23 mouse cellular contexts compared by ENCODE assay signal in the genomic region with DNA sequence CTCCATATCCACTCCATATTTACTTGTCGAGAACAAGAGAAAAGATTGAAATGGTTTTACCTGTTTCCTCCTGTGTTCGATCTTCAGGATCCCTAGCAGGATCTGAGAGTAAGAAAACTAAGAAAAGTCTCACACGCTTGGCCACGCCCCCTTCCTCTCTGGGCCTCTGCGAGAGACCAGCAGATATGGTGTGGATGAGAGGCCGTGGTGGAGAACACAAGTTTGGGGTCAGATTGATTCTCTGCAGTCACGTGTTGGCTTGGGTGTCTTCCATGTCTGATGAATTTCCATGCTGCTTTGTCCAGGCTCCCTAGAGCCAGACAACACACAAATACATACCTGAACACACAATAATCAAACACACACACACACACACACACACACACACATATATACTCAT. TPM values are rescaled to one million over a fixed set of nuclear protein-coding genes. Genes with fewer than 3 reads are reported as not detected.
DNase-seq lines count a peak whose midpoint lies in the region; ATAC-seq and TF ChIP-seq lines count a peak whose summit lies in the region.
"Had no signal": no experiment of that assay in that cellular context is flagged by ENCODE, and none has a peak within 500 bp of the region (broad histone marks: within the 10 kb centered on the region; RNA-seq: fewer than 3 reads in every experiment).

Cd22 (minus strand) TSS at position 167 of the 400 bp plus-strand sequence.

- H3K4me1 ChIP-seq in liver, postnatal 0 days (ENCODE audit: insufficient read depth): no peaks in the 10 kb centered on the region
- no peaks in the 10 kb centered on the region for H3K4me1 ChIP-seq in liver, embryonic 11.5 days (replicated peaks; ENCODE audit: control insufficient read depth, insufficient read depth, low read length)
- no peaks in the 10 kb centered on the region for H3K4me1 ChIP-seq in neural tube, embryonic 15.5 days
- no peaks in the 10 kb centered on the region for H3K4me1 ChIP-seq in midbrain, embryonic 11.5 days (ENCODE audit: control insufficient read depth, insufficient read depth, low read length)
- H3K4me1 ChIP-seq: forebrain, embryonic 10.5 days; hindbrain, embryonic 12.5 days; limb, embryonic 13.5 days; liver, embryonic 15.5 days had no signal

- H3K4me2 ChIP-seq in liver, postnatal 0 days (ENCODE audit: low read depth, low read length): peak within 1 kb of the TSS; percentile 41; the same call in 1 of the 2 replicates
- H3K4me2 ChIP-seq in liver, embryonic 11.5 days: no peak within 1 kb of the TSS
- H3K4me2 ChIP-seq in neural tube, embryonic 15.5 days: no peak within 1 kb of the TSS
- H3K4me2 ChIP-seq in midbrain, embryonic 11.5 days: no peak within 1 kb of the TSS
- H3K4me2 ChIP-seq: hindbrain, embryonic 12.5 days; limb, embryonic 13.5 days; liver, embryonic 15.5 days had no signal

- no peak for DNase-seq in liver, postnatal 0 days
- DNase-seq in liver, embryonic 11.5 days (ENCODE audit: low spot score): no peak
- DNase-seq in B cell, adult 2 months: peak; percentile 66 to 72
- no peak for DNase-seq in midbrain, embryonic 11.5 days (ENCODE audit: low spot score, missing footprints)
- DNase-seq: adrenal gland, postnatal 25 days; cerebellum, adult 9-10 months; gastrocnemius, postnatal 10 days; kidney, adult 18-20 months; kidney, postnatal 25 days; layer of hippocampus, adult 9-11 months; lung, postnatal 4 days; midbrain, embryonic 14.5 days; right cerebral cortex, postnatal 14 days; thymus, adult 18-20 months had no signal

- H3K27ac ChIP-seq in liver, postnatal 0 days (ENCODE audit: low read depth): 0 out of 2 replicates have a peak within 1 kb of the TSS, but pooled peaks have one; percentile 22
- no peak within 1 kb of the TSS for H3K27ac ChIP-seq in liver, embryonic 11.5 days (ENCODE audit: low read depth, low read length)
- no peak within 1 kb of the TSS for H3K27ac ChIP-seq in neural tube, embryonic 15.5 days (replicated peaks)
- no peak within 1 kb of the TSS for H3K27ac ChIP-seq in midbrain, embryonic 11.5 days (ENCODE audit: low read depth, low read length)
- H3K27ac ChIP-seq: forebrain, embryonic 10.5 days; heart, adult 2 months; hindbrain, embryonic 12.5 days; limb, embryonic 13.5 days; liver, embryonic 15.5 days had no signal

- peak within 1 kb of the TSS; percentile 14; the same call in 1 of the 2 replicates for H3K4me3 ChIP-seq in liver, postnatal 0 days (ENCODE audit: low read depth, low read length)
- no peak within 1 kb of the TSS for H3K4me3 ChIP-seq in liver, embryonic 11.5 days (ENCODE audit: low read depth, low read length)
- no peak within 1 kb of the TSS for H3K4me3 ChIP-seq in neural tube, embryonic 15.5 days (replicated peaks)
- no peak within 1 kb of the TSS for H3K4me3 ChIP-seq in midbrain, embryonic 11.5 days (ENCODE audit: low read depth, low read length)
- H3K4me3 ChIP-seq: forebrain, embryonic 10.5 days; heart, adult 2 months; hindbrain, embryonic 12.5 days; limb, embryonic 13.5 days; liver, embryonic 15.5 days had no signal

- no peaks in the 10 kb centered on the region for H3K36me3 ChIP-seq in liver, postnatal 0 days (replicated peaks; ENCODE audit: insufficient read depth, low read length)
- H3K36me3 ChIP-seq in liver, embryonic 11.5 days (ENCODE audit: control insufficient read depth, insufficient read depth, low read length): no peaks in the 10 kb centered on the region
- H3K36me3 ChIP-seq in neural tube, embryonic 15.5 days: no peaks in the 10 kb centered on the region
- H3K36me3 ChIP-seq in midbrain, embryonic 11.5 days (ENCODE audit: control insufficient read depth, insufficient read depth, low read length): no peaks in the 10 kb centered on the region
- H3K36me3 ChIP-seq: forebrain, embryonic 10.5 days; hindbrain, embryonic 12.5 days; limb, embryonic 13.5 days; liver, embryonic 15.5 days had no signal

- no peak for TF ChIP-seq EP300 in liver, postnatal 0 days (IDR thresholded peaks at IDR 0.05; ENCODE audit: low read depth)

- H3K9ac ChIP-seq in liver, postnatal 0 days (replicated peaks): no peak within 1 kb of the TSS
- no peak within 1 kb of the TSS for H3K9ac ChIP-seq in liver, embryonic 11.5 days (ENCODE audit: low read depth, low read length)
- no peak within 1 kb of the TSS for H3K9ac ChIP-seq in neural tube, embryonic 15.5 days (replicated peaks)
- H3K9ac ChIP-seq in midbrain, embryonic 11.5 days (ENCODE audit: low read length): no peak within 1 kb of the TSS
- H3K9ac ChIP-seq: hindbrain, embryonic 12.5 days; limb, embryonic 13.5 days; liver, embryonic 15.5 days had no signal

- H3K9me3 ChIP-seq in liver, postnatal 0 days (ENCODE audit: low read length): no peaks in the 10 kb centered on the region
- H3K9me3 ChIP-seq in liver, embryonic 11.5 days (ENCODE audit: control insufficient read depth, low read length): no peaks in the 10 kb centered on the region
- no peaks in the 10 kb centered on the region for H3K9me3 ChIP-seq in neural tube, embryonic 15.5 days (replicated peaks)
- H3K9me3 ChIP-seq in midbrain, embryonic 11.5 days (ENCODE audit: control insufficient read depth, low read length): no peaks in the 10 kb centered on the region
- H3K9me3 ChIP-seq: hindbrain, embryonic 12.5 days; limb, embryonic 13.5 days; liver, embryonic 15.5 days had no signal

- ATAC-seq in liver, postnatal 0 days: no peak
- ATAC-seq in liver, embryonic 11.5 days (replicated peaks; ENCODE audit: low FRiP score): no peak
- ATAC-seq in granulocyte monocyte progenitor cell, adult 5-6 weeks (replicated peaks; ENCODE audit: poor library complexity, severe bottlenecking): peak; percentile 49; the same call in 1 of the 2 replicates
- no peak for ATAC-seq in neutrophil, adult 5-6 weeks (ENCODE audit: extremely low read depth, insufficient number of reproducible peaks, low FRiP score, poor library complexity, severe bottlenecking)
- no peak for ATAC-seq in megakaryocyte, adult 5-6 weeks (ENCODE audit: poor library complexity, severe bottlenecking)
- no peak for ATAC-seq in neural tube, embryonic 15.5 days (ENCODE audit: low FRiP score)
- no peak for ATAC-seq in midbrain, embryonic 11.5 days (ENCODE audit: low FRiP score)

- no peaks in the 10 kb centered on the region for H3K27me3 ChIP-seq in liver, postnatal 0 days (ENCODE audit: insufficient read depth, low read length)
- H3K27me3 ChIP-seq in liver, embryonic 11.5 days (replicated peaks; ENCODE audit: control insufficient read depth, insufficient read depth, low read length): no peaks in the 10 kb centered on the region
- no peaks in the 10 kb centered on the region for H3K27me3 ChIP-seq in neural tube, embryonic 15.5 days (replicated peaks)
- H3K27me3 ChIP-seq in midbrain, embryonic 11.5 days (ENCODE audit: control insufficient read depth, insufficient read depth, low read length): no peaks in the 10 kb centered on the region
- H3K27me3 ChIP-seq: hindbrain, embryonic 12.5 days; limb, embryonic 13.5 days; liver, embryonic 15.5 days had no signal

- TF ChIP-seq CTCF in liver, postnatal 0 days (IDR thresholded peaks at IDR 0.05; ENCODE audit: low read depth): no peak

- WGBS in liver, postnatal 0 days (ENCODE audit: insufficient replicate concordance): 28% methylated on average over 7 of the region's 7 CpGs
- WGBS in liver, embryonic 11.5 days: 40% methylated on average over 7 of the region's 7 CpGs
- 80% methylated on average over 7 of the region's 7 CpGs for WGBS in neural tube, embryonic 15.5 days
- WGBS in midbrain, embryonic 11.5 days: 70% methylated on average over 7 of the region's 7 CpGs

RNA-seq across cellular contexts. Expression of gene Cd22, which starts in this region (rescaled TPM):
- polyA plus RNA-seq in liver, postnatal 0 days (2015; fragmentation: Nextera tagmentation; extraction: Ambion mirVana): 1.5 and 2.2 TPM in 2 replicates
- polyA plus RNA-seq in liver, embryonic 11.5 days (2014; fragmentation: Nextera tagmentation; extraction: Ambion mirVana): 0.07 TPM in 1 of 2 replicates, not detected in the other
- not detected in 2 replicates for total RNA-seq in granulocyte monocyte progenitor cell, adult 5-6 weeks (2014; fragmentation: Nextera tagmentation)
- not detected in 2 replicates for total RNA-seq in granulocyte monocyte progenitor cell, adult 5-6 weeks (2017)
- 493 and 656 TPM in 2 replicates for total RNA-seq in neutrophil, adult 5-6 weeks (2017)
- 1.9 and 2.7 TPM in 2 replicates for total RNA-seq in megakaryocyte, adult 5-6 weeks (2015)
- total RNA-seq in megakaryocyte, adult 5-6 weeks (2017): 10.5 and 10.8 TPM in 2 replicates
- 0.10 and 0.11 TPM in 2 replicates for polyA plus RNA-seq in neural tube, embryonic 15.5 days (2015; fragmentation: Nextera tagmentation; extraction: Ambion mirVana)
- not detected in 2 replicates for polyA plus RNA-seq in midbrain, embryonic 11.5 days (2014; fragmentation: Nextera tagmentation; extraction: Ambion mirVana)
- polyA plus RNA-seq: forebrain, embryonic 10.5 days; hindbrain, embryonic 12.5 days; midbrain, embryonic 14.5 days had no signal

Comparison
In these comparisons a context has a peak if more than half of its experiments do, and no peak if none do; other contexts are left out.
1. RNA of gene Cd22 (total RNA-seq): 493 to 656 TPM in neutrophil, adult 5-6 weeks; 1.9 to 10.8 TPM in megakaryocyte, adult 5-6 weeks and not detected in granulocyte monocyte progenitor cell, adult 5-6 weeks; every median in the first group is over 10 times any median in the second.
2. Peak in ATAC-seq in granulocyte monocyte progenitor cell, adult 5-6 weeks; RNA of the gene not detected or under 1 TPM.
3. DNase-seq: peak in B cell, adult 2 months (2 of 2); none in liver, postnatal 0 days (single experiment), liver, embryonic 11.5 days (single experiment) and midbrain, embryonic 11.5 days (single experiment).